Mouse (Mus musculus) myocyte (in vitro differentiated cells): ENCODE measurements around the gene Cplx3. TPM values are rescaled to one million over a fixed set of nuclear protein-coding genes. Genes with fewer than 3 reads are reported as not detected.

Experiments
- H3K27me3 ChIP-seq: one replicate; pipeline ENCODE4 v1.6.1; 2011; ENCODE audit not compliant: control insufficient read depth, insufficient read depth, insufficient read length
- H3K36me3 ChIP-seq: one replicate; pipeline ENCODE4 v1.6.1; 2011; ENCODE audit not compliant: control insufficient read depth, insufficient read depth
- H3K4me2 ChIP-seq: one replicate; pipeline ENCODE4 v1.6.1; 2011; ENCODE audit warnings: low read depth, control low read depth
- H3K4me3 ChIP-seq: one replicate; pipeline ENCODE4 v1.5.1; 2011; ENCODE audit warnings: mild to moderate bottlenecking, control low read depth, moderate library complexity
- H3K79me2 ChIP-seq: one replicate; pipeline ENCODE4 v1.6.1; 2011; ENCODE audit not compliant: control insufficient read depth, insufficient read depth
- H3ac ChIP-seq: one replicate; pipeline ENCODE4 v1.6.1; 2011; ENCODE audit not compliant: control insufficient read depth, insufficient read length
- CEBPB ChIP-seq: IDR thresholded peaks from 2 replicates; pipeline ENCODE4 v1.6.1; 2011; ENCODE audit warnings: mild to moderate bottlenecking, moderate library complexity; ENCODE audit not compliant: poor library complexity, insufficient read depth, severe bottlenecking
- E2F4 ChIP-seq: IDR thresholded peaks from one replicate; pipeline ENCODE4 v1.6.1; 2011; ENCODE audit warnings: mild to moderate bottlenecking, control low read depth, moderate library complexity; ENCODE audit not compliant: insufficient read depth
- MAX ChIP-seq: IDR thresholded peaks from one replicate; pipeline ENCODE4 v1.6.1; 2011; ENCODE audit warnings: low read depth, mild to moderate bottlenecking, control low read depth
- MYOD1 ChIP-seq, 3 experiments: IDR thresholded peaks; one replicate each; pipeline ENCODE4 v1.6.1; 2011; ENCODE audit warnings: control low read depth in 2 of 3, low read depth in 2 of 3, mild to moderate bottlenecking in 2 of 3, moderate library complexity in 1 of 3; ENCODE audit not compliant: insufficient read length in 2 of 3, control insufficient read depth in 1 of 3
- MYOG ChIP-seq, 3 experiments: IDR thresholded peaks; one replicate each; pipeline ENCODE4 v1.6.1; 2011; ENCODE audit warnings: control low read depth in 2 of 3, low read depth in 2 of 3, mild to moderate bottlenecking in 2 of 3; ENCODE audit not compliant: insufficient read length in 2 of 3, control insufficient read depth in 1 of 3, insufficient read depth in 1 of 3
- POLR2A ChIP-seq: IDR thresholded peaks from one replicate; pipeline ENCODE4 v1.6.1; 2011; ENCODE audit warnings: low read depth, mild to moderate bottlenecking, control low read depth, moderate library complexity; ENCODE audit not compliant: insufficient read length
- POLR2AphosphoS2 ChIP-seq: IDR thresholded peaks from one replicate; pipeline ENCODE4 v1.6.1; 2011; ENCODE audit warnings: low read depth, control low read depth; ENCODE audit not compliant: insufficient read length
- REST ChIP-seq: IDR thresholded peaks from one replicate; pipeline ENCODE4 v1.6.1; 2011; ENCODE audit warnings: mild to moderate bottlenecking, control low read depth, moderate library complexity; ENCODE audit not compliant: insufficient read depth, insufficient read length
- SRF ChIP-seq: IDR thresholded peaks from one replicate; pipeline ENCODE4 v1.6.1; 2011; ENCODE audit warnings: low read depth; ENCODE audit not compliant: control insufficient read depth, insufficient read length
- TCF12 ChIP-seq: IDR thresholded peaks from one replicate; pipeline ENCODE4 v1.6.1; 2011; ENCODE audit warnings: mild to moderate bottlenecking, control low read depth; ENCODE audit not compliant: poor library complexity, insufficient read depth, severe bottlenecking
- TCF3 ChIP-seq: IDR thresholded peaks from one replicate; pipeline ENCODE4 v1.6.1; 2011; ENCODE audit warnings: low read depth, control low read depth; ENCODE audit not compliant: insufficient read length
- USF1 ChIP-seq: IDR thresholded peaks from one replicate; pipeline ENCODE4 v1.6.1; 2011; ENCODE audit warnings: low read depth, mild to moderate bottlenecking, control low read depth, moderate library complexity
- polyA plus RNA-seq: library from polyadenylated mRNA; unstranded; fragments of >200 nt; fragmentation: generic; extraction: Trizol; gene quantifications from one replicate; pipeline ENCODE4 v1.2.1, GENCODE M21; 2012; ENCODE audit warnings: missing spikeins

Gene Cplx3
- polyA plus RNA-seq, 1 experiment = 0.23 TPM

DNA sequence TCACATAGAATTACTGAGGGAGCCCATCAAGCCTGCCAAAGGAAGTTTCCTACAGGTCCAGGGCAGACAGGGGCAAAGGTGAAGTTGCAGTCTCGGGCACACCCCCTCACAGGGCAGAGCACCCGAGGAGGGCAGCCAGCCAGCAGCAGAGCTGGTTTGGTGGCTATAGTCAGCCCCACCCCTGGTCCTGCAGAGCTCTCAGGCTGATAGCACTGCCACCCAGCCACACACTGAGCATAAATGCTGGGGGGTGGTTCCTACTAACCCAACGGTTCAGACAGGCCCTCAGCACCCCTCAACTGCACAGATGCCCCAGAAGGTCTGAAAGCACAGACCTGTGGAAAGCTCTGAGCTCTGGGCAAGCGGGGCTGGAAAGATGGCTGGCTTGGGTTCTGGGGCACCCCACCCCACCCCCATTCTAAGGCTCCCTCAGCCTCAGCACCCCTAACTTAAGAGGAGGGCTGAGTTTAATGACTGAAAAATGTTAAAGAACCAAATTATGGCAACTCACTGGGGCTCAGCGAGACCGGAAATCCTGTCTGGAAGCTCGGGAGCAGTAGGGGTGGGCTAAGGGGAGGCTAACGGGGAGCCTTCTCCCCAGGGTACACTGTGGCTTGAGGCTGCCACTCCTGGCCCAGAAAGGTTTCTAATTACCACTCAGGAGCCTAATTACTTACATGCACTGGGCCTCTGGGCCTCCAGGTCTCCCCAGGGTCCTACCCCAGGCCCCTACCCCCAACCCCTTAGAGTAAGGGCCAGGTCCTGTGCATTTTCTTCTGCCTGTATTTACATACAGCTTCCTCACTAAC lies 32.8 kb upstream of the Cplx3 start:
- Histone ChIP-seq H3K4me3 (no peak overlapping the region), H3K27me3 (no peaks in the 10 kb centered on the region), H3ac (no peak overlapping the region), H3K4me2 (peak overlapping the region; percentile 91), H3K36me3 (no peaks in the 10 kb centered on the region), H3K79me2 (peaks cover 95% of the 10 kb centered on the region)
- TF ChIP-seq MYOD1 (IDR thresholded peaks at IDR 0.05; ENCODE audit: control insufficient read depth in 1 of 3, insufficient read length in 2 of 3, low read depth in 2 of 3) (no peak), MYOG (IDR thresholded peaks at IDR 0.05; ENCODE audit: control insufficient read depth in 1 of 3, insufficient read depth in 1 of 3, insufficient read length in 2 of 3, low read depth in 2 of 3) (no peak), POLR2A (no peak), REST (no peak), POLR2AphosphoS2 (no peak), E2F4 (no peak), CEBPB (no peak), SRF (no peak), TCF12 (no peak), USF1 (no peak), TCF3 (no peak), MAX (no peak)

DNA sequence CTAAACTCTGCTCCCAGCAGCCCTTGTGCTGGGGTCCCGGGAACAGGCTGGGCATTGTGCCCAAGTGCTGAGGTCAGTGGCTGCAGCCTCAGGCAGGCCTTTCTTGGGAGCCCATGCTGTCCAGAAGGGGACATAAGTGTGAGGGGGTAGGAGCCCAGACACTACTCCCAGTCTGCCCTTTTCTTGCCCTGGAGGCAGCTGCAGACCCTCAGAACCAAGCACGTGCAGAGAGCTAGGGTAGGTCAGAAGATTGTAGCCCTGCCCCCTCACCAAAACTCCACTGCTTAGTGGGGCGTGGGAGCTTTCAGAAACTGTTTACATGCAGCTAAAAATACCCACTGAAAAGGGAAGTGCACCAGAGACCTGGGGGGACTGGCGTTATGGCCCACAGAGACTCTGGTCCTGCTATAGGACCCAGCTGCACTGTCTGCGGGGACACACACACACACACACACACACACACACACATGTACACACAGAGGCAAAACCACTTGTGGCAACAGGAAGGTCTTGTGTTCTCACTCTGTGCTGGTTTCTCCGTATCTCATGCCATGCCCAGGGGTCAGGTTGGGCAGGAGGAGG lies 31.8 kb upstream of the Cplx3 start:
- H3ac ChIP-seq = no peak overlapping the region

DNA sequence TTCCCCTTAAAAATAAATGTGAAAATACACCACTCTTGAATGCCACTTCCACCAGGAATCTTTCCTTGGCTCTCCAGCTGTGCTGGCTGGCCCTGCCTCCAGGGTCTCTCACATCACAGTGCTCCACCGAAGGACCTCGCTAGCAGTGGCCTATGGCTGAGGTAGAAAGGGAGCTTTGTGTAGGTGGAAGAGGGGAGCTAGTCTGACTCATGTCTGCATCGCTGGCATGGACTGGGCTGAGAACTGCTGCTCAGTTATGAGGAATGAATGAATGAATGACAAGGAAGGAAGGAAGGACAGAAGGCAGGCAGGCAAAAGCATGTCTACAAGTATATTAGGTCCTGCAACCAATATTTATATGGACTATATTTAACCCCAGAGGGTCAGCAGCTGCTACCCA lies 31.2 kb upstream of the Cplx3 start:
- no peak overlapping the region for H3K4me3 ChIP-seq
- H3K27me3 ChIP-seq = no peaks in the 10 kb centered on the region
- H3K4me2 ChIP-seq = peak overlapping the region; percentile 91
- TF ChIP-seq TCF12 (no peak), TCF3 (no peak), CEBPB (no peak), MYOD1 (IDR thresholded peaks at IDR 0.05; ENCODE audit: control insufficient read depth in 1 of 3, insufficient read length in 2 of 3, low read depth in 2 of 3) (no peak), USF1 (no peak), SRF (no peak), REST (no peak), POLR2A (no peak), MYOG (IDR thresholded peaks at IDR 0.05; ENCODE audit: control insufficient read depth in 1 of 3, insufficient read depth in 1 of 3, insufficient read length in 2 of 3, low read depth in 2 of 3) (no peak), E2F4 (no peak), POLR2AphosphoS2 (no peak), MAX (no peak)
- H3K36me3 ChIP-seq = no peaks in the 10 kb centered on the region
- H3K79me2 ChIP-seq = peaks cover 90% of the 10 kb centered on the region
- H3ac ChIP-seq = no peak overlapping the region

More for the DNA sequence above, 31.8 kb upstream of the Cplx3 start:
- Histone ChIP-seq H3K79me2 (peaks cover 90% of the 10 kb centered on the region), H3K4me3 (no peak overlapping the region), H3K27me3 (no peaks in the 10 kb centered on the region), H3K4me2 (peak overlapping the region; percentile 91), H3K36me3 (no peaks in the 10 kb centered on the region)
- TF ChIP-seq SRF = no peak
- TF ChIP-seq TCF3 = no peak
- TF ChIP-seq E2F4 = no peak

DNA sequence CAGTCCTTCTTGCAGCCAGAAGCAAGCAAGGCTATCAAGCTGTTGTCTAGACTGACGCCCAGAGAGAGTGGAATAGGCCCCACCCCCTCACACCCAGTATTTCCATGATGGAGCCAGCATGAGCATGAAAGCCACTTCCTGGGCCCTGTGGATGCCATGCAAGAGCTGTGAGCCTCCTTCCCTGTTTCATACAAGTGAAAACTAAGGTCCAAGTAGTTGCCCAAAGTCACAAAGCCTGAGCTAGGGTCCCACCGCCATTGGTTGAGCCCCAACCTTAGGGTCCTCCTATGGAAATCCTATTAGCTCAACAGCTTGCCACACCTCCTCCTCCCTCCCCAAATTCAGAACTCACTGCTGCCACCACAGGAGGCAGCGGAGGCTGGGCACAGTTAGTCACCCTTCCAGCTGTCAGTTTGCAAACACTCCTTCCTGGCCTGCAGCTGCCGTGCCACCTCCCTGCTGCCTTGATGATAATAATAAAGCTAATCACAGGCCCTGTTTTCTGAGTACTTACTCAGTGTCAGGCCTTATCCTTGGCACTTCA lies 27.5 kb upstream of the Cplx3 start:
- H3K36me3 ChIP-seq = peaks cover 7% of the 10 kb centered on the region
- H3ac ChIP-seq = no peak overlapping the region
- H3K27me3 ChIP-seq = no peaks in the 10 kb centered on the region
- H3K4me2 ChIP-seq = peak overlapping the region; percentile 60
- no peak overlapping the region for H3K4me3 ChIP-seq
- peaks cover 63% of the 10 kb centered on the region for H3K79me2 ChIP-seq
- peak; percentile 93 to 98 (median 97) for TF ChIP-seq MYOG (IDR thresholded peaks at IDR 0.05; ENCODE audit: control insufficient read depth in 1 of 3, insufficient read depth in 1 of 3, insufficient read length in 2 of 3, low read depth in 2 of 3)
- peak; percentile 74 for TF ChIP-seq TCF12
- TF ChIP-seq CEBPB = no peak
- TF ChIP-seq TCF3 = peak; percentile 67
- no peak for TF ChIP-seq E2F4
- no peak for TF ChIP-seq SRF
- peak; percentile 95 to 99 (median 96) for TF ChIP-seq MYOD1 (IDR thresholded peaks at IDR 0.05; ENCODE audit: control insufficient read depth in 1 of 3, insufficient read length in 2 of 3, low read depth in 2 of 3)
